Mouse (Mus musculus) embryonic fibroblast, embryonic 13.5 days (primary cell): Measurements from ENCODE around the gene Gm21060.

Experiments used
- CTCF ChIP-seq: IDR thresholded peaks from 2 replicates; pipeline ENCODE4 v1.5.1; 2011; ENCODE audit warnings: mild to moderate bottlenecking, control low read depth, low read length, moderate library complexity, borderline replicate concordance; ENCODE audit not compliant: insufficient read depth
- POLR2A ChIP-seq: IDR thresholded peaks from 2 replicates; pipeline ENCODE4 v1.6.1; 2011; ENCODE audit warnings: low read depth, mild to moderate bottlenecking, control low read depth, low read length, moderate library complexity

DNA sequence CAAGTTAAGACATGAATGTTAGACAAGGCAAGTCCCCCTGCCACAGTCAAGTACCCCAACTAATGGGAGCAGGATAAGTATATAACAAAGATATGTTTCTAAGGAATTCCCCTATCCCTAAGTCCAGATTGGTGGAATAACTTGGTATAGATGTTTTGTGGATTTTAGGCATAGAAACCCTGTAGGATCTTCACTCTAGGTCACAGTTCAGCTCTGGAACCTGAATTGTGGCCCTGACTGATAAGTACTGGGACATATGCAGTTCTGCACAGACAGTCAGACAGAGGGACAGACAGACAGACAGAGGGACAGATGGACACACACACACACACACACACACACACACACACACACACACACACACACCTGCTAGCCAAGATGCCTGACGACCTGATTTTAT lies 32.6 kb downstream of the Gm21060 start:
- TF ChIP-seq CTCF, result no peak
- TF ChIP-seq POLR2A, result no peak
